Mouse (Mus musculus) lung, postnatal 0 days (tissue): ENCODE results near the gene Myo1b. TPM values are rescaled to one million over a fixed set of nuclear protein-coding genes. Genes with fewer than 3 reads are reported as not detected.
"Not testable (repeated sequence)": the region's sequence is repeated elsewhere in the genome, so short reads cannot be mapped to it uniquely, and the experiment has no call there.

Experiments used
- ATAC-seq: fragments of 200-750 bp; cut with Nextera tagmentation; 2 replicates; pipeline ENCODE4 v1.8.0; 2017; ENCODE audit warnings: moderate library complexity
- DNase-seq: peaks from one replicate; pipeline ENCODE4 v3.0.0-alpha.2; 2016; ENCODE audit warnings: low spot score
- H3K27ac ChIP-seq: fragments of 300-500 bp; sonication (generic); 2 replicates; pipeline ENCODE4 v1.5.1; 2014; ENCODE audit warnings: antibody characterized with exemption, mild to moderate bottlenecking, low read length, mixed read lengths
- H3K27me3 ChIP-seq: fragments of 300-500 bp; sonication (generic); replicated peaks from 2 replicates; pipeline ENCODE4 v1.6.1; 2014; ENCODE audit warnings: low read length, mixed read lengths; ENCODE audit not compliant: insufficient read depth
- H3K36me3 ChIP-seq: fragments of 300-500 bp; sonication (generic); 2 replicates; pipeline ENCODE4 v1.6.1; 2014; ENCODE audit warnings: low read length, mixed read lengths; ENCODE audit not compliant: insufficient read depth
- H3K4me1 ChIP-seq: fragments of 300-500 bp; sonication (generic); 2 replicates; pipeline ENCODE4 v1.6.1; 2014; ENCODE audit warnings: antibody characterized with exemption, low read depth, low read length, mixed read lengths; ENCODE audit not compliant: insufficient read depth
- H3K4me2 ChIP-seq: fragments of 300-500 bp; sonication (generic); replicated peaks from 2 replicates; pipeline ENCODE4 v1.6.1; 2014; ENCODE audit warnings: low read depth, mild to moderate bottlenecking, low read length, moderate library complexity, mixed read lengths
- H3K4me3 ChIP-seq: fragments of 300-500 bp; sonication (generic); 2 replicates; pipeline ENCODE4 v1.5.1; 2014; ENCODE audit warnings: low read depth, low read length
- H3K9ac ChIP-seq: fragments of 300-500 bp; sonication (generic); replicated peaks from 2 replicates; pipeline ENCODE4 v1.6.1; 2014; ENCODE audit warnings: low read depth, mild to moderate bottlenecking
- H3K9me3 ChIP-seq: fragments of 300-500 bp; sonication (generic); 2 replicates; pipeline ENCODE4 v1.6.1; 2016; ENCODE audit warnings: low read length, mixed read lengths
- CTCF ChIP-seq: IDR thresholded peaks from 2 replicates; pipeline ENCODE4 v1.5.1; 2016; ENCODE audit warnings: antibody characterized with exemption, mild to moderate bottlenecking
- EP300 ChIP-seq: IDR thresholded peaks from 2 replicates; pipeline ENCODE4 v1.6.1; 2016; ENCODE audit warnings: antibody characterized with exemption, mild to moderate bottlenecking, control low read depth
- WGBS: fragments of 180-500 bp; shearing (Covaris S2); extraction: QIAGEN DNeasy Blood & Tissue Kit; methylation state at CpG from one replicate; pipeline ENCODE4 v1.1.7; 2014; 5-methylcytosine and 5-hydroxymethylcytosine counted together
- polyA plus RNA-seq: library from polyadenylated mRNA; unstranded; fragments of >200 nt; fragmentation: Nextera tagmentation; extraction: Ambion mirVana; gene quantifications from 2 replicates; pipeline ENCODE4 v1.2.1, GENCODE M21; 2015

Myo1b gene
- polyA plus RNA-seq, 1 experiment from 2014 or later = 108 TPM

GRCm38 (mm10) chr1:51879927-51880814 lies 35.7 kb downstream of the Myo1b start:
- Histone ChIP-seq H3K27ac (peak overlapping the region; percentile 44; the same call in 1 of the 2 replicates), H3K9me3 (no peaks in the 10 kb centered on the region), H3K36me3 (peaks cover 5% of the 10 kb centered on the region; the same call in 1 of the 2 replicates), H3K27me3 (no peaks in the 10 kb centered on the region), H3K4me3 (no peak overlapping the region), H3K4me2 (no peak overlapping the region), H3K4me1 (peaks cover 10% of the 10 kb centered on the region; the same call in 1 of the 2 replicates), H3K9ac (no peak overlapping the region)
- no peak for ATAC-seq
- TF ChIP-seq EP300 (no peak), CTCF (no peak)
- DNase-seq = no peak
- 57% methylated on average over 12 of the region's 12 CpGs for WGBS

- Histone ChIP-seq H3K27ac (peak overlapping the region; percentile 44; the same call in 1 of the 2 replicates), H3K9me3 (no peaks in the 10 kb centered on the region), H3K36me3 (peaks cover 5% of the 10 kb centered on the region; the same call in 1 of the 2 replicates), H3K4me2 (no peak overlapping the region), H3K27me3 (no peaks in the 10 kb centered on the region), H3K4me1 (peaks cover 10% of the 10 kb centered on the region; the same call in 1 of the 2 replicates), H3K4me3 (no peak overlapping the region), H3K9ac (no peak overlapping the region)
- TF ChIP-seq EP300 (peak; percentile 32; the same call in 1 of the 2 replicates), CTCF (0 out of 2 replicates have a peak, but pooled peaks have one; percentile 4)
- DNase-seq = peak; percentile 67
- ATAC-seq = peak; percentile 83
- 31% methylated on average over 9 of the region's 9 CpGs for WGBS
These were observed 36.5 kb downstream of the Myo1b start for GRCm38 (mm10) chr1:51879333-51879770.

GRCm38 (mm10) chr1:51875462-51876225 lies 40.2 kb downstream of the Myo1b start:
- Histone ChIP-seq H3K36me3 (no peaks in the 10 kb centered on the region), H3K9ac (no peak overlapping the region), H3K4me2 (no peak overlapping the region), H3K27ac (no peak overlapping the region), H3K9me3 (no peaks in the 10 kb centered on the region), H3K4me1 (peaks cover 10% of the 10 kb centered on the region; the same call in 1 of the 2 replicates), H3K27me3 (no peaks in the 10 kb centered on the region), H3K4me3 (no peak overlapping the region)
- no peak for DNase-seq
- TF ChIP-seq EP300 (no peak), CTCF (no peak)
- 85% methylated on average over 15 of the region's 15 CpGs for WGBS
- no peak for ATAC-seq

DNA sequence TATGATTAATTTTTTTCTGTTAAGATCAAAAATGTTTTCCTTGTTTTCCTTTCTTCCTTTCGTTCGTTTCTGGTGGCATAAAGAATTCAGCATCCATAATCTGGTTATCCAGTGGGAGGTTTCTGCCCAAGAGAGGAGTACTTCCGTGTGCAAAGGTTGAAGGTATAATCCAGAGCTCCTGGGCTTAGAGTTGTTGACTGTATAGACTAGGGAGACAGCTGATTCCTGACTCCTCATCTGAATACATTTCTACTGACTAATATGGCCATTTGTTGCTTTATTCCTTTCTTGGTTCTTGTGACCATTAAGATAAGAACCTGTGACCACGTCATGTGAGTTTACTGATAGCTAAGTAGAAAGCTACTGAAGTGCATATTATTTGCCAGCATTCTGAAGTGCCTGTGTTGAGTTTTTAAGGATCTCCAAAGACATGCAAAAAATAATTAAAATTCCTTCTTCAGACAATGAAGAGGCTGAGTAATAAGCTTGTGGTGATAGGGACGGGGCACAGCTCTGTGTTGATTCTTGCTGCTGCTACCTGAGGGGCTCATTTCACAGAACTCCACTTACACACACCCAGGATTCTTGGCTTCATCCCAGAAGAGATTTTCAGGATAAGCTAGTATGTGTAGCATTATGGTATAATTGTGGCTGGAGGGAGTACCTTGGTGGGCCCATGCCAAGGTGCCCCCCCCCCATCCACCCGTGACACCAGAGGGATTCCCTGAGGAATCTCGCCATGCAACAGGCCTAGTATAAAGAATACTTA lies 43.2 kb downstream of the Myo1b start:
- WGBS = 59% methylated on average over 7 of the region's 7 CpGs
- no peak overlapping the region for H3K4me2 ChIP-seq
- DNase-seq (peak; percentile 45), ATAC-seq (peak; percentile 77)
- H3K4me1 ChIP-seq = no peaks in the 10 kb centered on the region
- H3K27me3 ChIP-seq = no peaks in the 10 kb centered on the region
- H3K36me3 ChIP-seq = no peaks in the 10 kb centered on the region
- no peaks in the 10 kb centered on the region for H3K9me3 ChIP-seq
- H3K27ac ChIP-seq = peak overlapping the region; percentile 38; the same call in 1 of the 2 replicates
- no peak overlapping the region for H3K4me3 ChIP-seq
- peak; percentile 90 for TF ChIP-seq EP300
- no peak for TF ChIP-seq CTCF
- no peak overlapping the region for H3K9ac ChIP-seq

GRCm38 (mm10) chr1:51871234-51871633 lies 44.6 kb downstream of the Myo1b start:
- H3K9me3 ChIP-seq, DNase-seq: not testable (repeated sequence)
- 49% methylated on average over 2 of the region's 2 CpGs for WGBS

More at GRCm38 (mm10) chr1:51871234-51871633, 44.6 kb downstream of the Myo1b start:
- H3K4me2 ChIP-seq, H3K4me1 ChIP-seq, H3K27ac ChIP-seq, ATAC-seq, H3K27me3 ChIP-seq, H3K4me3 ChIP-seq, H3K36me3 ChIP-seq, H3K9ac ChIP-seq: not testable (repeated sequence)
